Mouse (Mus musculus) spleen, adult 2 months (tissue): ENCODE measurements around the gene Csrp3.

Experiments used
- CTCF ChIP-seq: fragments of 200-500 bp; IDR thresholded peaks from 2 replicates; pipeline ENCODE4 v1.5.1; 2011; ENCODE audit warnings: mild to moderate bottlenecking, inconsistent platforms; ENCODE audit not compliant: insufficient read depth, insufficient read length, insufficient replicate concordance; ENCODE audit errors: extremely low read depth
- POLR2A ChIP-seq: fragments of 200-500 bp; IDR thresholded peaks from 2 replicates; pipeline ENCODE4 v1.6.1; 2011; ENCODE audit warnings: low read depth, low read length, inconsistent platforms

- TF ChIP-seq CTCF: no peak
- TF ChIP-seq POLR2A: no peak
Observed at GRCm38 (mm10) chr7:48782432-48782831, 65.4 kb downstream of the Csrp3 start.
